Mouse (Mus musculus): ENCODE results near the gene Spaca6.

The Spaca6 gene

GRCm38 (mm10) chr17:17826751-17827657, at the start of gene Spaca6:
TSS of gene Spaca6 (plus strand) at chr17:17827158.
- ATAC-seq (ENCODE audit: low TSS enrichment) = peak; percentile 89

- ATAC-seq (ENCODE audit: low TSS enrichment) = no peak
These were observed 35.9 kb upstream of the Spaca6 start for GRCm38 (mm10) chr17:17790866-17791630.

GRCm38 (mm10) chr17:17792578-17792977, 34.4 kb upstream of the Spaca6 start:
- peak; percentile 85 for ATAC-seq (ENCODE audit: low TSS enrichment)

- no peak for ATAC-seq (ENCODE audit: low TSS enrichment)
These were observed 31.4 kb upstream of the Spaca6 start for GRCm38 (mm10) chr17:17795527-17795926.

- ATAC-seq (ENCODE audit: low TSS enrichment) = no peak
These were observed 3.2 kb upstream of the Spaca6 start for GRCm38 (mm10) chr17:17823612-17824336.

- peak; percentile 4; the same call in 1 of the 2 replicates for ATAC-seq (ENCODE audit: low TSS enrichment)
These were observed 902 bp upstream of the Spaca6 start for GRCm38 (mm10) chr17:17825921-17826591.

- ATAC-seq (ENCODE audit: low TSS enrichment) = peak; percentile 2; the same call in 1 of the 2 replicates
These were observed 766 bp downstream of the Spaca6 start for GRCm38 (mm10) chr17:17827658-17828190.

- no peak for ATAC-seq (ENCODE audit: low TSS enrichment)
These were observed 1.4 kb downstream of the Spaca6 start for GRCm38 (mm10) chr17:17828191-17828981.

- no peak for ATAC-seq (ENCODE audit: low TSS enrichment)
These were observed 2.3 kb downstream of the Spaca6 start for GRCm38 (mm10) chr17:17829052-17829785.

- no peak for ATAC-seq (ENCODE audit: low TSS enrichment)
These were observed 3.0 kb downstream of the Spaca6 start for GRCm38 (mm10) chr17:17829816-17830535.

GRCm38 (mm10) chr17:17830731-17831130, 3.8 kb downstream of the Spaca6 start:
- ATAC-seq (ENCODE audit: low TSS enrichment) = no peak

GRCm38 (mm10) chr17:17834896-17835295, 7.9 kb downstream of the Spaca6 start:
- no peak for ATAC-seq (ENCODE audit: low TSS enrichment)

GRCm38 (mm10) chr17:17836101-17836500, 9.1 kb downstream of the Spaca6 start:
- peak; percentile 6 for ATAC-seq (ENCODE audit: low TSS enrichment)

- peak; percentile 1; the same call in 1 of the 2 replicates for ATAC-seq (ENCODE audit: low TSS enrichment)
These were observed 10.5 kb downstream of the Spaca6 start for GRCm38 (mm10) chr17:17837426-17837825.

- peak; percentile 92 for ATAC-seq (ENCODE audit: low TSS enrichment)
These were observed 11.2 kb downstream of the Spaca6 start for GRCm38 (mm10) chr17:17837919-17838701.

GRCm38 (mm10) chr17:17839276-17839675, 12.3 kb downstream of the Spaca6 start:
- no peak for ATAC-seq (ENCODE audit: low TSS enrichment)

GRCm38 (mm10) chr17:17840796-17841195, 13.8 kb downstream of the Spaca6 start:
- no peak for ATAC-seq (ENCODE audit: low TSS enrichment)
